Mouse (Mus musculus): Measurements from ENCODE around the gene Zfp839. TPM values are rescaled to one million over a fixed set of nuclear protein-coding genes. Genes with fewer than 3 reads are reported as not detected.

Gene Zfp839
- total and polyA plus RNA-seq, 3 experiments: 4.8 to 10.3 (median 9.1) TPM

- 84% methylated on average over 8 of the region's 8 CpGs for WGBS
- H3K36me3 ChIP-seq (ENCODE audit: control insufficient read depth, insufficient read depth, low read length): no peaks in the 10 kb centered on the region
- H3K9ac ChIP-seq (ENCODE audit: low read depth, low read length): no peak overlapping the region
- no peaks in the 10 kb centered on the region for H3K4me1 ChIP-seq (ENCODE audit: control insufficient read depth, insufficient read depth, low read length)
- TF ChIP-seq CTCF (IDR thresholded peaks at IDR 0.05) (no peak), EP300 (IDR thresholded peaks at IDR 0.05; ENCODE audit: insufficient read depth, low read depth, low read length) (no peak), POLR2A (IDR thresholded peaks at IDR 0.05; ENCODE audit: insufficient read depth, low read depth, low read length) (no peak)
- H3K79me2 ChIP-seq (replicated peaks; ENCODE audit: control insufficient read depth, insufficient read depth, low read length): no peaks in the 10 kb centered on the region
- no peaks in the 10 kb centered on the region for H3K27me3 ChIP-seq (ENCODE audit: control insufficient read depth, insufficient read depth, low read length)
- DNase-seq: no peak
- no peak overlapping the region for H3K4me3 ChIP-seq
- intact Hi-C loops (cut with DNase I): no loop called here
- no peak overlapping the region for H3K27ac ChIP-seq
These were observed 30.7 kb upstream of the Zfp839 start for GRCm38 (mm10) chr12:110819367-110819766.

GRCm38 (mm10) chr12:110821787-110822186, 28.3 kb upstream of the Zfp839 start:
- no peak overlapping the region for H3K9ac ChIP-seq (ENCODE audit: low read depth, low read length)
- no peak for TF ChIP-seq EP300 (IDR thresholded peaks at IDR 0.05; ENCODE audit: insufficient read depth, low read depth, low read length)
- no peak for TF ChIP-seq POLR2A (IDR thresholded peaks at IDR 0.05; ENCODE audit: insufficient read depth, low read depth, low read length)
- TF ChIP-seq CTCF (IDR thresholded peaks at IDR 0.05): no peak
- no peaks in the 10 kb centered on the region for H3K4me1 ChIP-seq (ENCODE audit: control insufficient read depth, insufficient read depth, low read length)
- no peak for DNase-seq
- H3K27ac ChIP-seq: no peak overlapping the region
- no peak overlapping the region for H3K4me3 ChIP-seq
- intact Hi-C loops (cut with DNase I): no loop called here
- no peaks in the 10 kb centered on the region for H3K27me3 ChIP-seq (ENCODE audit: control insufficient read depth, insufficient read depth, low read length)
- no peaks in the 10 kb centered on the region for H3K36me3 ChIP-seq (ENCODE audit: control insufficient read depth, insufficient read depth, low read length)
- 87% methylated on average over 2 of the region's 2 CpGs for WGBS
- no peaks in the 10 kb centered on the region for H3K79me2 ChIP-seq (replicated peaks; ENCODE audit: control insufficient read depth, insufficient read depth, low read length)

DNA sequence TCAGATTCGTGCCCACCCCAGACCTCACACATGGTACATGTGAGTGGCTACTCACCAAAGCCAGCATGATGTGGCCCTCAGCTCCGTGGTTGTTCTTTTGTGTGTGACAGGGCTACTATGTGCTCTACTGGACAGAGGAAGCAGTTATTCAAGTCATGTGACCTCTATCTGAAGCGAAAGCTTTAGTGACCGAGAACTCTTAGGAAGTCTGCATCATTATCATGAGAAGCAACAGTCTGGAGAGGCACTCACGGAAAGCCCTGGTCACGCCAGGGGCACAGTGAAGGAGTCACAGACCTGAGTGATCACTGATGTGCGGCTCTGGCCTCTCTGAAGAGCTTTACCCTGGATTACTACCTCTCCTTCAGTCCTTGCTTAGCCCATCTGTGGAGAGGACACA, 27.7 kb upstream of the Zfp839 start:
- DNase-seq: no peak
- Histone ChIP-seq H3K36me3 (ENCODE audit: control insufficient read depth, insufficient read depth, low read length) (no peaks in the 10 kb centered on the region), H3K27ac (no peak overlapping the region), H3K79me2 (replicated peaks; ENCODE audit: control insufficient read depth, insufficient read depth, low read length) (no peaks in the 10 kb centered on the region), H3K27me3 (ENCODE audit: control insufficient read depth, insufficient read depth, low read length) (no peaks in the 10 kb centered on the region), H3K9ac (ENCODE audit: low read depth, low read length) (no peak overlapping the region), H3K4me1 (ENCODE audit: control insufficient read depth, insufficient read depth, low read length) (no peaks in the 10 kb centered on the region), H3K4me3 (no peak overlapping the region)
- intact Hi-C loops (cut with DNase I): no loop called here
- WGBS: 65% methylated on average over 7 of the region's 7 CpGs
- TF ChIP-seq EP300 (IDR thresholded peaks at IDR 0.05; ENCODE audit: insufficient read depth, low read depth, low read length) (no peak), CTCF (IDR thresholded peaks at IDR 0.05) (no peak), POLR2A (IDR thresholded peaks at IDR 0.05; ENCODE audit: insufficient read depth, low read depth, low read length) (no peak)

GRCm38 (mm10) chr12:110828908-110829307, 21.1 kb upstream of the Zfp839 start:
- Histone ChIP-seq H3K9ac (ENCODE audit: low read depth, low read length) (no peak overlapping the region), H3K36me3 (ENCODE audit: control insufficient read depth, insufficient read depth, low read length) (no peaks in the 10 kb centered on the region), H3K27me3 (ENCODE audit: control insufficient read depth, insufficient read depth, low read length) (no peaks in the 10 kb centered on the region), H3K27ac (no peak overlapping the region), H3K4me3 (no peak overlapping the region), H3K4me1 (ENCODE audit: control insufficient read depth, insufficient read depth, low read length) (no peaks in the 10 kb centered on the region), H3K79me2 (replicated peaks; ENCODE audit: control insufficient read depth, insufficient read depth, low read length) (no peaks in the 10 kb centered on the region)
- WGBS: 92% methylated on average over 4 of the region's 4 CpGs
- intact Hi-C loops (cut with DNase I): no loop called here
- TF ChIP-seq POLR2A (IDR thresholded peaks at IDR 0.05; ENCODE audit: insufficient read depth, low read depth, low read length) (no peak), EP300 (IDR thresholded peaks at IDR 0.05; ENCODE audit: insufficient read depth, low read depth, low read length) (no peak), CTCF (IDR thresholded peaks at IDR 0.05) (no peak)
- no peak for DNase-seq

DNA sequence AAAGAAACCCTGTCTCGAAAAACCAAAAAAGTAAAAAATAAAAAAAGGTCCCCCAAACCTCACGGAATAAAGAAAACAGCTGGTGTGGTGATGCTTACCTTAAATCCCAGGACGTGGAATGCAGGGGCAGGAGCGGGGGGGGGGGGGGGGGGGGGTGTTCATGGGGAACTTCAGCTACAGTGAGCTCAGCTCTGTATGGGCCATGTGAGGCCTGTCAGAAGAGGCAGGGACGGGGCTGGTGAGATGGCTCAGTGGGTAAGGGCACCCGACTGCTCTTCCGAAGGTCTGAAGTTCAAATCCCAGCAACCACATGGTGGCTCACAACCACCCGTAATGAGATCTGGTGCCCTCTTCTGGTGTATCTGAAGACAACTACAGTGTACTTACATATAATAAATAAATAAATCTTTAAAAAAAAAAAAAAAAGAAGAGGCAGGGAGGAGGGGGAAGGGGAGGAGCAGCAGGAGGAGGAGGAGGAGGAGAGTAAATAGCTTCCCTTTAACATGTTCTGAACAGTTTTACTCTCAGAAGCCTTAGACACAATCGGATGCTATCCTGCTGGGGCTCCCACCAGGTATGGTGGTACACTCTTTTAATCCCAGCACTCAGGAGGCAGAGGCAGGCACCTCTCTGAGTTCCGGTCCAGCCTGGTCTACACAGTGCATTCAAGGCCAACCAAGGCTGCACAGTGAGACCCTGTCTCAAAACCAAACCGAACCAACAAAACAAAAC, 19.6 kb upstream of the Zfp839 start:
- Histone ChIP-seq H3K79me2 (replicated peaks; ENCODE audit: control insufficient read depth, insufficient read depth, low read length) (no peaks in the 10 kb centered on the region), H3K9ac (ENCODE audit: low read depth, low read length) (no peak overlapping the region), H3K27ac (no peak overlapping the region), H3K4me1 (ENCODE audit: control insufficient read depth, insufficient read depth, low read length) (no peaks in the 10 kb centered on the region), H3K27me3 (ENCODE audit: control insufficient read depth, insufficient read depth, low read length) (no peaks in the 10 kb centered on the region), H3K4me3 (no peak overlapping the region), H3K36me3 (ENCODE audit: control insufficient read depth, insufficient read depth, low read length) (no peaks in the 10 kb centered on the region)
- 81% methylated on average over 10 of the region's 11 CpGs for WGBS
- TF ChIP-seq CTCF (IDR thresholded peaks at IDR 0.05) (no peak), POLR2A (IDR thresholded peaks at IDR 0.05; ENCODE audit: insufficient read depth, low read depth, low read length) (no peak), EP300 (IDR thresholded peaks at IDR 0.05; ENCODE audit: insufficient read depth, low read depth, low read length) (no peak)
- intact Hi-C loops (cut with DNase I): no loop called here
- no peak for DNase-seq

DNA sequence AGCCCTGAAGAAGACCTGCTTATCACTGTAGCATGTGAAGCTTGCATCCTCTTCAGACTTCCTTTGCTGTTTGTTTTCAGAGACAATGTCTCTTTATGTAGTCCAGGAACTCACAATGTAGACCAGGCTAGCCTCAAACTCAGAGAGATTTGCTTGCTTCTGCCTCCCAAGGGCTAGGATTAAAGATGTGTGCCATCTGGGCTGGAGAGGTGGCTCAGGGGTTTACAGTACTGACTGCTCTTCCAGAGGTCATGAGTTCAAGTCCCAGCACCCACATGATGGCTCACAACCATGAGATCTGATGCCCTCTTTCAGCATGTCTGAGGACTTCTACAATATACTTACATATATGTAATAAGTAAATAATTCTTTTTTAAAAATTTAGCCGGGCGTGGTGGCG, 14.9 kb upstream of the Zfp839 start:
- Histone ChIP-seq H3K4me3 (no peak overlapping the region), H3K9ac (ENCODE audit: low read depth, low read length) (no peak overlapping the region), H3K27me3 (ENCODE audit: control insufficient read depth, insufficient read depth, low read length) (no peaks in the 10 kb centered on the region), H3K79me2 (replicated peaks; ENCODE audit: control insufficient read depth, insufficient read depth, low read length) (no peaks in the 10 kb centered on the region), H3K4me1 (ENCODE audit: control insufficient read depth, insufficient read depth, low read length) (no peaks in the 10 kb centered on the region), H3K36me3 (ENCODE audit: control insufficient read depth, insufficient read depth, low read length) (no peaks in the 10 kb centered on the region), H3K27ac (no peak overlapping the region)
- WGBS: 96% methylated on average over 3 of the region's 3 CpGs
- TF ChIP-seq POLR2A (IDR thresholded peaks at IDR 0.05; ENCODE audit: insufficient read depth, low read depth, low read length) (no peak), CTCF (IDR thresholded peaks at IDR 0.05) (no peak), EP300 (IDR thresholded peaks at IDR 0.05; ENCODE audit: insufficient read depth, low read depth, low read length) (no peak)
- intact Hi-C loops (cut with DNase I): no loop called here
- no peak for DNase-seq

Measured in heart, adult 2 months (tissue).